Mouse (Mus musculus) kidney, adult 8-10 months (tissue): ENCODE data around the gene Tppp3.
A peak's percentile ranks its signal among the peaks of the same experiment; 100 is the strongest.

Source experiments
- DNase-seq, 2 experiments: peaks; one replicate each; pipeline ENCODE4 v3.0.0; 2022

The Tppp3 gene

GRCm38 (mm10) chr8:105484030-105484368, 12.7 kb upstream of the Tppp3 start:
- DNase-seq, result no peak

DNA sequence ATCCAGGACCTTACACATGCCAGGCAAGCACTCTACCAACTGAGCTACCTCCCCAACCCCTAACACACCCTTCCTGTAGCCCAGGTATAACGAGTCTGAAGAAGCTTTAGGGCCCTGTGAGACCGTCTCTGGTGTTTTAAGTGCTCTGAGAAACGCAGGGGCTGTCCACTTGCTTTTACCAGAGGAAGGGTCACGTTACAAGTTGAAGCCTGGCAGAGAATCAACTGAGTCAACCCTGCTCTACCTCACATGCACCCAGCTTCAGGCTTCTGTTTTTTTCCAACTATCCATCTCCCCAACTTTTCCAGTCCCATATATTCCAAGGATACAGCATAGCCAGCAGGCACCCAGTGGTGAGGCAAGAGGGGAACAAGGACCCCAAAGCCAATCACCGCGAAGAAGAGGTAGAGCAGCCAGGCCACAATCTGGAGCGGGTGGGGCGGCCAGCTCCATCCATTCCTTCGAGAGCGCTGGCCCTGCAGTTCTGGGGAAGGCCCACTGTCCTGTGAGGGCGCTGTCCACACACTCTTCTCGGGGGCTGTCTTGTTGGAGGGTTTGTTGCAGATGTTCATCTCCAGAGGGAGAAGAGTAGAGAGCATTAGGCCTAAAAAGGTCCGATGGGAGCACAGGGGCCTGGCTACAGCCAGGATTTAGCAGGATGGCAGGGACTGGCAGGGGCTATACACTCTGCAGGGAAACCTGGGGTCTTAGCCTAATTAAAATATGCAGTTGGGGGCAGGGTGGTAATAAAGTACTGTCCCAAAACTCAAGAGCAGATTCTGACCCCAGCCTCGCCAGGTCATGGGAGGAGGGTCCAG, 12.1 kb upstream of the Tppp3 start:
- DNase-seq, result peak in 1 of 2 experiments; percentile 33

DNA sequence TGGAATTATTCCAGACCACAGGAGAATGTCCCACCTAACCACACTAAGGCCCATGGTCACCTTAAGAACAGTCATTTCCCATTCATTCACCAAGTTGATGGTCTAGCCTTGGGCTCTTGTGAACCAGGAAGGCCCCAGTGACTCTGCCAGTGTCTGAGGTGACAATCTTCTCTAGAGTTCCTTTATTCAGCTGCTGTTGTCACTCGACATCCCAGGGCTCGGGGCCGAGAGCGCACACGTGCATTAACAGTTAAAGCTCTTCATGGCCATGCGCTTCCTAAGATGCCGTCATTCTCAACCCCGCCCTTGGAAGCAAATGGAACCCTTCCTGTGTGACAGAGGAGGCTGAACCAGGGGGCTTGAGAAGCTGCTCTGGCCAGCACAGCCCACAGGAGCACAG, 10.8 kb upstream of the Tppp3 start:
- DNase-seq, result no peak

DNA sequence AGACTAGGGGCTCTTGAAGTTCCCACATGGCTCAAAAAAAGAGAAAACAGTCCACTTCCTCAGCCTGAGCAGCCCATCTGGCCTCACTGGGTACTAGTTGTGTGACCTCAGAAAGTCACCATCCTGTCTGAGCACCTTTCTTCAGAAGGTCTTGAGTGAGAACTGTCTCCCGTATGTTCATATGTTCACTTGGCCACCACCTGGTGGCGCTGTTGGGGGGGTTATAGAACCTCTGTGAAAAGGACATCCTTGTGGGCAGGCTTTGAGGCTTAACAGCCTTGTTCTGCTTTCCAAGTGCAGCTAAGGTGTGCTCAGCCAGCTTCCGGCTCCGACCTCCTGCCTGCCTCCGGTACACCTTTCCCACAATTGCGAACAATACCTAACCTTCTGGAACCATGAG, 10.1 kb upstream of the Tppp3 start:
- DNase-seq, result no peak

GRCm38 (mm10) chr8:105481013-105481412, 9.7 kb upstream of the Tppp3 start:
- DNase-seq, result no peak

GRCm38 (mm10) chr8:105477792-105478191, 6.5 kb upstream of the Tppp3 start:
- no peak for DNase-seq

GRCm38 (mm10) chr8:105476628-105477413, 5.5 kb upstream of the Tppp3 start:
- peak; percentile 53 to 59 for DNase-seq

- DNase-seq, result no peak
Observed at GRCm38 (mm10) chr8:105476161-105476560, 4.8 kb upstream of the Tppp3 start.

- no peak for DNase-seq
Observed at GRCm38 (mm10) chr8:105475742-105476141, 4.4 kb upstream of the Tppp3 start.

DNA sequence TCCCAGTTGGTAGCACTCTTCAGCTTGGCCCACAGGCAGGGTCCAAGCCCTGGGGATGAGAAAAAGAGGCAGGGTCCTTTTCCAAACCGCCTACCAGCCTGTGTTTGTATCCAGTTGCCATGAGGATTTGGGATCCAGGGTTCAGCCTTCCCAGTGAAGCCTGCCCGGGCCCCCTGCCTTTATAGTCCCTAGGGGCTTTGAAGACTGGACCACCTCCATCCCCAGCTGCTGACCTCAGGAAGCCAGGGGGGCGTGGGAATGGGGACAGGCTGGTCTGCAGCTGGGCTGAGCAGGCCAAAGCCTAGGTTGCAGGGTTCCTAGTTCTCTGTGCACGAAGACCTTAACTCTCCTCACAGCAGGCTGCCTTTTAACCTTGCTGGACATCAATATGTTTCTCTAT, 3.9 kb upstream of the Tppp3 start:
- no peak for DNase-seq

DNA sequence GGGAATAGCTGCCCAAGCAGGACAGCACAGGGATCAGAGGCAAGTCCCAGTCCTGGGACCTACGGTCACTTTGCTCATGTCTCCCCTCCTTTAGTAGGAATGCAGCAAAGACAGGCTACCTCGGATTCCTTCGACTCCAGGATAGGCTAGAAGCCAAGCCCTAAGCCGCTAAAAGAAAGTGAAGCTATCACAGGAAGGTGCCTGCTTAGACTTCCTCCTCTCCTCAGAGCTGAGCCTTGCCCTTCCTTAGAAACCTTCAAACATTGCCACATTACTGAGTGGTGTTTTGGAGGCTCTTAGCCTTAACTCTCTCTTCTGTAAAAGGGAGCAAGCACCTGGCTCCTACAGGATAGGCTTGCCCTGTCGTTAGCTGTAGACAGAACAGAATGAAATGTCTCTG, 3.4 kb upstream of the Tppp3 start:
- DNase-seq, result no peak

- DNase-seq, result no peak
Observed at GRCm38 (mm10) chr8:105473816-105474606, 2.7 kb upstream of the Tppp3 start.

DNA sequence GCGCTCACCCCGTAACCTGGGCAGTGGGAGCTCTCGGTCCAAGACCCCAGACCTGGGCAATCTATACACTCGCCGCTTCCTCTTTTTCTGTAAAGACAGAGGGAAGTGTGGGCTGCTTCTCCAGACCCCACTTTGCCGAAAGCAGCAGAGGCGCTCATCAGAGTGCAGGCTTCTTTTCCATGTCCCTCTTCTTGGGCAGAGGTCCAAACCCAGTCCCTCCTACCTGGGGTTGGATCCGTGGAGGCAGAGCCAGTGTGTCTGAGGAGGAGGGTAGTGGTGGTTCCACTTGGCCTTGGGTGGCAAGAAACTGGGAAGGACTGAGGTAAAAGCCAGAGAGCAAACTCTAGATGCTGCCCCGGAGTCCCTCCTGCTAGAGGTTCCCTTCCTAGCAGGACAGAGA, 1.7 kb upstream of the Tppp3 start:
- no peak for DNase-seq

GRCm38 (mm10) chr8:105472414-105472932, 1.1 kb upstream of the Tppp3 start:
- no peak for DNase-seq

DNA sequence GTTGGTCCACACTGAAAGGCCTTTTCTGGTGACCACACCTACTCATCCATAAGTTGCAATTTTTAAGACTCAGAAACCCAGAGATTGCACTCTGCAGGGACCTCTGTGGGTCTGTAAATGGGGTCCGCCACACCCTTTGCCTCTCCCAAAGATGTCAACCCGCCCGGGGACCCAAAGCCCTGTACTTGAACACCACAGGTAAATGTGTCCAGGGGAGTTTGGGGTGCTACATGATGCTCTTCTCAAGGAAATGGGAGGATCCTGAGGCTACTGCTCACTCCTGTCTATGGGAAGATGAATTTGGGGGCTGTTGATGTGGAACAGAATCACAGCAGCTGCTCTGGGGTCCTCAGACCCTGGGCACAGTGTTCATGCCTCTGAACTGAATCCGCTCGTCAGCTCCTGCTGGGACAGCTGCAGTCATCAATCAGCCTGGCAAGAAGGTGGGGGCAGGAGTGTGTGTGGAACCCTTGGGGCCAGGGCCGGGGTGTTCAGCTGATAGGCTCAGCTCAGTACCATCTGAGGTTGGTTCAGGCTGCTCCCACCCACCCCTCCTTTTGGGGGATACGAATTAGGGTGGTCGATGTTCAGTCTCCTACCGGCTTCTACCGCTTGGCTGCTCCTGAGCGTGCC, 529 bp downstream of the Tppp3 start:
- no peak for DNase-seq

DNA sequence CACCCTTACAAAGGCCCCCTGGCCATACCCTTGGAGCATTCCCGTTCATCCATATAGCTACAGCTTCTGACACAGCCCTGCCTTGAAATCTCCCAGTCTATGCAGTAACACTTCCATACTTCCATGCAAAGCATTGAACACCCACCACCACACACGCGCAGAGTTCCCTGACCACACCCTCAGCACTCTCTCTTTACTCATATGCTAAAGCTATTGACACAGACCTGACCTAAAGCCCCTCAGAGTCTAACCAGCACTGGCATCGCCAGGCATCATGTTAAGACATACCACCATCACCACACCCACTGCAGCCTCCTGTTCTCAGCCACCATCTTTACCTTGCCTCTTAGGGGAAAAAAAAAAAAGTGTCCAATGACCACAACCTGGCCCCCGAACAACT, 1.1 kb downstream of the Tppp3 start:
- DNase-seq, result no peak

- no peak for DNase-seq
Observed at GRCm38 (mm10) chr8:105469816-105470215, 1.5 kb downstream of the Tppp3 start.

DNA sequence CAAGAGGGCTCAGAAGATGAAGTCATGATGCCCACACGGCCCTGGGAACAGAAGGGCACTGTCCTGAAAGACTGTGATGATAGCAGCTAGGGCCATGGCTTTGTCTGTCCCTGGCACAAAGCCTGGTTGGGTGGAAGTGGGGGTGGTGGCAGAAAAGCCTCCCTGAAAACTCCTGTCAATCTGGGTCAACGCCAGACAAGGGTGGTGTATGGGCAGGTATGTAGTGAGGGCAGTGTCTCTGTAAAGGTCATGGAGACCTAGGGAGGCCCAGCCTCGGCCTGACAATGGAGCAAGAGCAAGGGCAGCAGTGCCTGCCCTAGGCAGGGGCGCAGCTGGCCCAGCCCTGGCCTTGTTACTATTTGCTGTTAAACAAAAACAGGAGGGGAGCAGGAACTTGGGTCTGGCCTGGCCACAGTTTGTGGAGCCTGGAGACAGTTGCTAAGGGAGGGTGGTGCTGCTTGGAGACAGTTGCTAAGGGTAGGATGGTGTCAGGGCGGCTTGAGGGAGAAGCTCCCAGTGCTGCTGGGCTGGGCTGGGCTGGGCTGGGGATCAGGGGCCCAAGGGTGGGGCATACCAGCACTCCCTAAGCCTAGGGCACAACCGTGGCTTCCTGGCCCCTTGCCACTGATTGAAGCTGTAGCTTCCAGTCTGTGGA, 2.2 kb downstream of the Tppp3 start:
- DNase-seq, result no peak

DNA sequence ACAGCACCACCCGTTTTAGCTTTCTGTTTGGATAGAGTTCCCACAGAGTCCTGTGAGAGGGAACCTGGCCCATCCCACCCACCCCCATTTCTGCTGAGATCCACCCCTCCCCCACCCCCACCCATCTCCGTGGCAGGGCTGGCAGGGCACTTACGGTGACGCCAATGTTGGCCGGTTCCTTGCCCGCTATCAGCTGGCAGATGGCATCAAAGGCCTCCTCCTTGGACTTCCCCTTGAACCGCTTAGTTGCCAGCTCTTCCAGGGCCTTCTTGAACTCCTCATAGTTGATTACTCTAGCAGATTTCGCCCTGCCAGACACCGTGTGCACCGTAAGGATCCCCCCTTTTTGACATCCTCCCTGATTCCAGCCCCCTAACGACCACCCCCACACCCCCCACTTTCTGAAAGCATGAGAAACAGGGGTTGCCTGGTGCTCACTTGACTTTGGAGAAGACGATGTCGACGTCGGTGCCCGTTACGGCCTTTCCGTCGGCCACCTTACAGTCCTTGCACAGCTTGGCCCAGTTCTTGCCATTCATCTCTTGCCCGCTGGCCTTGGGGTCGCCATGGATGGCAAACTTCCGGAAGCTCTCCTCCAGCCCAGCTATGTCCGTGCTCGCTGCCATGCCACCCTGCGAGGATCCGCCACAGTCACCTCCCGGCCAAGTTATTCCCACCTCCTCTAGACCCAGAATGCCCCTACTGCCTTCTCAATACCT, 3.2 kb downstream of the Tppp3 start:
- no peak for DNase-seq

GRCm38 (mm10) chr8:105467396-105467985, 3.8 kb downstream of the Tppp3 start:
- DNase-seq, result no peak

- no peak for DNase-seq
Observed at GRCm38 (mm10) chr8:105466700-105467291, 4.5 kb downstream of the Tppp3 start.
